Mouse (Mus musculus) neutrophil, adult 59 days (primary cell): ENCODE data around the gene Ttc9c. TPM values are rescaled to one million over a fixed set of nuclear protein-coding genes. Genes with fewer than 3 reads are reported as not detected.

ENCODE experiments used
- total RNA-seq, 2 experiments: library from RNA; stranded (reverse); gene quantifications; 1 replicate in 1 of 2; 2 replicates in 1 of 2; pipeline ENCODE4 v1.2.4; 2023

Gene Ttc9c
- total RNA-seq, result 10 to 100 TPM; 20.3 to 24.7 TPM

DNA sequence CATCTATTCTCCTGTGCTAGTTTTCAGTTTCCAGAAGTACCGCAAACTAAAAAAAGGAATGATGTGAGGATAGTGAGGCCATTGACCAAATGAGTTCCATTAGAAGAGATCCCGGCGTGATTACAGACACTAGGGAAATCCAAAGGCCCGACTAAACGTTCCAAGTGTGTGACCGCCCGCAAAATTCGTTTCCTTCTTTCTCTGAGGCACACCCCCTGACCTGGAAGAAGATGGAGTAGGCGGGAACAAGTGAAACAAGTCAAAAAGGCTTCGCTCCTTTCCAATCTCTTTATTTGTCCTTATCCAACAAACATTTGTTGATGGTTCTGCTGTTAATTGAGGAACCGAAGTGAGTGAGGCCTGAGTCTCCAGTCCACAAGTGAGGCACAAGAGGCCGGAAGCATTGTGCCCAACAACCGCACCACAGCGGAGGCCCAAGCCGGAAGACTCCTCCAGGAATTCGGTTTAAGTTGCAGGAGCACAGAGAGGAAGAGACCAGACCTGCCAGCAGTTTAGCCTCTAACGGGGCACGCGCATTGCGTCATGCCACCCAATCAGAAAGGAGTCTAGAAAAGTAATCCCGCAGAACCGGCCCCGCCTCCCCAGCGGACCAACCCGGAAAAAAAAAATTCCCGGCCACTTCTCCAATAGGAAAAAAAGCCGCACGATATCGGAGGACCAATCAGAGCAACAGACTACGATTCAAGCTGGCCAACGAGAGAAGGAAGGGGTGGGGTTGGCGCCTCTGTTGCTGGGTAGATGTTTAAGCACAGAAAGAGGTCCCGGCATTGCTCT lies at the start of gene Ttc9c:
Gene Ttc9c, minus strand, starts transcription at position 533 of the 795 bp plus-strand sequence.

GRCm38 (mm10) chr19:8850402-8850901 lies 31.3 kb upstream of the Ttc9c start, which contains the start of gene Lrrn4cl:
Gene Lrrn4cl, plus strand, starts transcription at chr19:8850768.

GRCm38 (mm10) chr19:8839103-8839907 lies 20.2 kb upstream of the Ttc9c start, which contains the start of gene Gng3:
Gene Gng3, minus strand, starts transcription at chr19:8839194.

GRCm38 (mm10) chr19:8837251-8837791 lies 18.2 kb upstream of the Ttc9c start, which contains the start of gene Bscl2:
Gene Bscl2, plus strand, starts transcription at chr19:8837467.

DNA sequence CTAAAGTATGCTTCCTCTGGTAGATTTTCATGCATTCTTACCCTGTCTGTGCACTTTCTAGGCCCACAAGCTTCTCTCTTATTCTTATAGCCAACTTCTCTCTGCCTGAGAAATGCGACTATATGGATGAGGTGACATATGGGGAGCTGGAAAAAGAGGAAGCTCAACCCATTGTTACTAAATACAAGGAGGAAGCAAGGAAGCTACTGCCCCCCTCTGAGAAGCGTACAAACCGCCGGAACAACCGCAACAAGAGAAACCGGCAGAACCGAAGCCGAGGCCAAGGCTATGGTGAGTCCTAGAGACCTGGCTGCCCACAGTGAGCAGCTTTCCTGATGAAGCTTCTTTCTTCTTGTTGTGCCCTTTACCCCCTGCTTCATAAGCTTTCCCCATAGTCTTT lies 10.5 kb upstream of the Ttc9c start, which contains the start of gene AC129217.1:
Gene AC129217.1, plus strand, starts transcription at position 114 of the 400 bp plus-strand sequence.

GRCm38 (mm10) chr19:8819596-8820423 lies 677 bp upstream of the Ttc9c start, which contains the start of gene Hnrnpul2:
Gene Hnrnpul2, plus strand, starts transcription at chr19:8820010.

DNA sequence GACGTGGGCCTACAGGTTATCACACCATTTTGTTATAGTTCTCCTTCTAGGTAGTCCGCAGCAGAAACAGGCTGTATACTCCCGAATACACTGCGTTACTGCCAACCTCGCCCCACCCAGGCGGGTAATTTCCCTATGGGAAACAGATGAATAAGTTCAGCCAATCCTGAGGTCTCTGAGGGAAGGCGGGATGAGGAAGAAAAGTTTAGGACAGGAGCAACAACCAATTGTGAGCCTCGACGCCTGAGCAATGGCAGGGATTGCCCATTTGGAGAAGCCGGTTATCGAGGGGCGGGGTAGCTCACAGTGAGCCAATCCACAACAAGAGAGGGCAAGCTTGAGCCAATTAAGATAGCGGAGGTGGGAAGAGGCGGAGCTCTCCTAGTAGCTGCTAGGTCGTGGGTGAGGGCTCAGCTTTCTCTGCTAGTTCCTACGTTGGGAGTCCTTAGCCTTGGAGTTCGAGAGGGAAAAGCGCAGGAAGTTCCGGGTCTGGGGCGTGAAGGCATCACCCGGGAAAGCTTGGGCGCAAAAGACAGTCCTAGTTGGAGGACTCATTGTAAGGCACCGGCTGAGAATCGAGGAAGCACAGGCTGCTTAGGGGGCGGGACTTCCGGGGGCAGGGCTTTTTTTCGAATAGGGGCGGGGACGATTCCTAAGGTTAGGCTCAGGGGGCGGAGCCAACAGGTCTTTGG lies 16.9 kb downstream of the Ttc9c start, which contains the start of gene Zbtb3:
Gene Zbtb3, plus strand, starts transcription at position 426 of the 692 bp plus-strand sequence.

GRCm38 (mm10) chr19:8798264-8798946 lies 20.7 kb downstream of the Ttc9c start, which contains the start of gene Polr2g:
Gene Polr2g, minus strand, starts transcription at chr19:8798577.

GRCm38 (mm10) chr19:8786008-8786781 lies 32.9 kb downstream of the Ttc9c start, which contains the start of gene Taf6l:
Gene Taf6l, minus strand, starts transcription at chr19:8786417.

DNA sequence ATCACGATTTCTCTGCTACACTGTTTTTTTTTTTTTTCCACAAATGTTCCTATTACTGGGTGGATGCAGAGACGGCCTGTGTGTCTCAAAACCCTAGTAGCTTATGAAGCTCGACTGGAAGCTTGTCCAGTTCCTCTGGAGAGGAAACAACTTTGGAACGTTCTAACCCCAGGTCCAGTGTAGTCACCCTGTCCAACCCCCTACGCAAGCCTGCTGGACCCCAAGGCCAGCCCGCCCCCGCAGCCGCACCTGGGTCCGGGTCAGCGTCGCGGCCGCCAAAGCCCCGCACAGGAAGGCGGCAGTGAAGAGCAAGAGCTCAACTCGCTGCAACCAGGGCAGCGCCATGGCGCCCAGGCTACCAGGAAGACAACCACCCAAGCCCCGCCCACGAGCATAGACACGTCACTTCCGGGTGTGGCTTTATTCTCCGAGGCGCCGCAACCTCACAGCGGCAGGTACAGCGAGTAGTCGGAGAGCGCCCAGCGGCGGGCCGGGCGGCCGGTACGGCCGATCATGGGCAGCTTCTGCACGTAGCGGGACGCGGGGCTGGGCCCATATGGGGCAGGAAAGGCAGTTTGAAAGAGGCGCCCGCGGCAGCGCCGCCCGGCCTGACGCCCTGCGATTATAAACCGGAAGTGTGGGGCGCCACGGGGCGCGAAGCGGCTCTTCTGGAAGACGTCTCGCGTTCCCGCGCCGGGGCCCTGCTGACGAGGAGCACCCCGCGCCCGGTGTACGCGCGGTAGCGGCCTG lies 44.9 kb downstream of the Ttc9c start, which contains the start of gene Tmem179b:
Gene Tmem179b, minus strand, starts transcription at position 382 of the 750 bp plus-strand sequence.

DNA sequence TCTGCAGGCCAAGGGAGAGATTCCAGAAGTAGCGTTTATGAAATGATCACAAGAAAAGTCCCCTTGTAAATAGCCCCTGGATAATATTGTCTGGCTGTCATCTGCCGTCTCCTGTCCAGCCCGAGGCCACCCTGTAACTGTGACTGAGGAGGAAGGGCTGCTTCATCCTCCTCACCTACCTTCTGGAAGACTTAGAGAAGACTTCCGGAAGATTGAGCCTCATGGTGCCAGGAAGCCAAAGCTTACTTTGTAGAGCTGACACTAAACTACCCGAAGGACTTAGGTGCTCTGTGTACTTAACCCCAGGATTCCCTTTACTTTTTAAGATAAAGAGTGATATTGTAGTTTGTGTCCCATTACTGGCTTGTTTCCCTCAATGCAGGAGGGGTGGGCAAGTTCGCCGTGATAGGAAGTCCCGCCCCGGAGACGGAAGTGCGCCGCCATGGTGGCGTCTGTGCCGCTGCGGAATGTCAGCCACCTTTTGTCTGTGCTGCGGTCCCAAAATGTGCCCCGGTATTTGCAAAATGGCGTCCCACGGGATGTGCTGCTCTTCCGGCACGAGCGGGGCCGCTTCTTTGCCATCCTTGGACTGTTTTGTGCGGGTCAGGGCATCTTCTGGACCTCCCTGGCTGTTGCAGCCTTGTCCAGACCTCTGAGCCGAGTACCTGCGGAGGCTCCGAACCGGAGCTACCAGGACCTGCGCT lies 48.4 kb downstream of the Ttc9c start, which contains the start of gene Tmem223:
Gene Tmem223, plus strand, starts transcription at position 430 of the 704 bp plus-strand sequence.

Other genes with a start within 250 kb of the Ttc9c start
- gene Slc22a8, start 228.1 kb downstream of the Ttc9c start, total RNA-seq, result not detected
- gene Slc22a6, start 201.3 kb downstream of the Ttc9c start, total RNA-seq, result not detected
- gene Chrm1, start 155.5 kb downstream of the Ttc9c start, total RNA-seq, result under 1 TPM; 0.22 to 0.57 TPM
- gene Slc3a2, start 96.0 kb downstream of the Ttc9c start, total RNA-seq, result 100 to 1,000 TPM; 121 to 124 TPM
- 10 to 100 TPM; 20.6 to 29.3 TPM for gene Wdr74, start 83.5 kb downstream of the Ttc9c start, total RNA-seq
- gene 1700092M07Rik, start 78.6 kb downstream of the Ttc9c start, total RNA-seq, result 1 to 10 TPM in 1 of 2 experiments, not detected in 1; 2.8 TPM
- 100 to 1,000 TPM; 125 to 152 TPM for gene Stx5a, start 77.9 kb downstream of the Ttc9c start, total RNA-seq
- gene Nxf1, start 62.3 kb downstream of the Ttc9c start, total RNA-seq, result 100 to 1,000 TPM; 133 to 147 TPM
- 10 to 100 TPM; 20.5 to 24.1 TPM for gene Tmem223, start 48.3 kb downstream of the Ttc9c start, total RNA-seq
- 10 to 100 TPM; 75.5 to 83.0 TPM for gene Tmem179b, start 44.9 kb downstream of the Ttc9c start, total RNA-seq
- 10 to 100 TPM; 11.3 to 11.5 TPM for gene Taf6l, start 32.9 kb downstream of the Ttc9c start, total RNA-seq
- gene Polr2g, start 20.8 kb downstream of the Ttc9c start, total RNA-seq, result 10 to 100 TPM; 45.1 to 45.9 TPM
- gene Zbtb3, start 16.8 kb downstream of the Ttc9c start, total RNA-seq, result under 1 TPM; 0.79 to 0.98 TPM
- gene Hnrnpul2, start 677 bp upstream of the Ttc9c start, total RNA-seq, result 10 to 100 TPM; 89.7 to 97.5 TPM
- 1 to 10 TPM; 3.5 to 7.8 TPM for gene AC129217.1, start 10.4 kb upstream of the Ttc9c start, total RNA-seq
- 10 to 100 TPM; 55.1 to 64.1 TPM for gene Bscl2, start 18.1 kb upstream of the Ttc9c start, total RNA-seq
- not detected for gene Gng3, start 19.9 kb upstream of the Ttc9c start, total RNA-seq
- gene Lrrn4cl, start 31.4 kb upstream of the Ttc9c start, total RNA-seq, result under 1 TPM; 0.20 to 0.36 TPM
- 10 to 100 TPM; 92.5 to 99.0 TPM for gene Ubxn1, start 52.2 kb upstream of the Ttc9c start, total RNA-seq
- 10 to 100 TPM; 19.7 to 21.0 TPM for gene Uqcc3, start 61.6 kb upstream of the Ttc9c start, total RNA-seq
- gene Lbhd1, start 64.4 kb upstream of the Ttc9c start, total RNA-seq, result 10 to 100 TPM in 1 of 2 experiments, 1 to 10 TPM in 1; 9.9 to 17.6 TPM
- not detected for gene Gm49403, start 64.6 kb upstream of the Ttc9c start, total RNA-seq
- 10 to 100 TPM; 20.5 to 27.8 TPM for gene 1810009A15Rik, start 69.5 kb upstream of the Ttc9c start, total RNA-seq
- 1 to 10 TPM; 6.1 to 8.2 TPM for gene Gm49416, start 69.6 kb upstream of the Ttc9c start, total RNA-seq
- gene Ints5, start 73.7 kb upstream of the Ttc9c start, total RNA-seq, result 10 to 100 TPM; 13.2 to 14.3 TPM
- 10 to 100 TPM; 79.7 to 91.5 TPM for gene Ganab, start 78.7 kb upstream of the Ttc9c start, total RNA-seq
- 10 to 100 TPM; 39.9 to 45.3 TPM for gene B3gat3, start 101.0 kb upstream of the Ttc9c start, total RNA-seq
- gene Rom1, start 110.0 kb upstream of the Ttc9c start, total RNA-seq, result 1 to 10 TPM; 1.3 to 2.3 TPM
- 10 to 100 TPM; 48.3 to 52.7 TPM for gene Eml3, start 110.2 kb upstream of the Ttc9c start, total RNA-seq
- 100 to 1,000 TPM; 103 to 115 TPM for gene Mta2, start 122.5 kb upstream of the Ttc9c start, total RNA-seq
- gene Tut1, start 134.5 kb upstream of the Ttc9c start, total RNA-seq, result 1 to 10 TPM; 6.4 to 9.1 TPM
- 100 to 1,000 TPM; 127 to 130 TPM for gene Eef1g, start 147.7 kb upstream of the Ttc9c start, total RNA-seq
- 100 to 1,000 TPM; 348 to 529 TPM for gene Ahnak, start 170.0 kb upstream of the Ttc9c start, total RNA-seq